ENCODE assay signal across 30 mouse cellular contexts in the genomic region with DNA sequence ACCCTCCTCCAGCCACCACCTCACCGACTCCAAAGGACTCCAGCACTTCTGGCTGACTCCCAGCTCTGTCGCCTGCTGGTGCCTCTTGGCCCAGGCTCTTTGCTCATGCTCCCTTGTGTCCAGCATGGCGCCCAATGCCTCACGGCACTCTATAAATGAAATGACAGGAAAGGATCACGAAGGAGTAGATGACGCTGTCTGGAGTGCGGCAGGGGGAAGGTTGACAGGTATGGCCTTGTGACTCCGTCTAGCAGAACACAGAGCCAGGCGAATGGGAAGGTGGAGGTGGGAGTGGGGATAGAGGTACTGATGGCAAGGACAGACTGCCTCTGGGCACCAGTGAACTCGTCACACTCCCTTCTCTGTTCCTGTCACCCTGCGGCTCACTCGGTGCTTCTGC.
"Had no signal": no experiment of that assay in that cellular context is flagged by ENCODE, and none has a peak within 500 bp of the region (broad histone marks: within the 10 kb centered on the region; RNA-seq: fewer than 3 reads in every experiment).

No protein-coding gene starts in this region.

- H3K36me3 ChIP-seq: limb, embryonic 10.5 days; limb, embryonic 12.5 days; limb, embryonic 13.5 days; limb, embryonic 15.5 days; liver, embryonic 12.5 days; liver, embryonic 13.5 days; liver, embryonic 15.5 days; lung, embryonic 15.5 days; midbrain, embryonic 10.5 days; midbrain, embryonic 12.5 days; midbrain, embryonic 13.5 days; midbrain, embryonic 15.5 days; neural tube, embryonic 12.5 days; neural tube, embryonic 13.5 days had no signal

- DNase-seq: left cerebral cortex, postnatal 4 days; liver; liver, embryonic 13.5 days; liver, postnatal 0 days; lung, adult 18-20 months; lung, adult 2 months; lung, embryonic 14.5 days; lung, postnatal 10 days; lung, postnatal 14 days; lung, postnatal 36 days; midbrain, embryonic 14.5 days had no signal

- H3K27ac ChIP-seq: limb, embryonic 10.5 days; limb, embryonic 12.5 days; limb, embryonic 13.5 days; limb, embryonic 15.5 days; liver, embryonic 12.5 days; liver, embryonic 13.5 days; liver, embryonic 14.5 days; liver, embryonic 15.5 days; lung, embryonic 15.5 days; macrophage; midbrain, embryonic 10.5 days; midbrain, embryonic 12.5 days; midbrain, embryonic 13.5 days; midbrain, embryonic 15.5 days; neural tube, embryonic 12.5 days; neural tube, embryonic 13.5 days had no signal

- H3K9me3 ChIP-seq: limb, embryonic 10.5 days; limb, embryonic 13.5 days; limb, embryonic 15.5 days; liver, embryonic 12.5 days; liver, embryonic 15.5 days; lung, embryonic 15.5 days; midbrain, embryonic 10.5 days; midbrain, embryonic 12.5 days; midbrain, embryonic 13.5 days; midbrain, embryonic 15.5 days; neural tube, embryonic 12.5 days; neural tube, embryonic 13.5 days had no signal

- H3K4me3 ChIP-seq: limb, embryonic 10.5 days; limb, embryonic 12.5 days; limb, embryonic 13.5 days; limb, embryonic 15.5 days; liver, embryonic 12.5 days; liver, embryonic 13.5 days; liver, embryonic 15.5 days; lung, embryonic 15.5 days; megakaryocyte, embryonic 14.5 days; midbrain, embryonic 10.5 days; midbrain, embryonic 12.5 days; midbrain, embryonic 13.5 days; midbrain, embryonic 15.5 days; myocyte; neural tube, embryonic 12.5 days; neural tube, embryonic 13.5 days had no signal

- ATAC-seq: liver, embryonic 12.5 days; liver, postnatal 0 days; lung, postnatal 0 days; midbrain, embryonic 13.5 days; midbrain, embryonic 15.5 days; midbrain, embryonic 16.5 days had no signal

- H3K4me1 ChIP-seq: limb, embryonic 10.5 days; limb, embryonic 12.5 days; liver, embryonic 12.5 days; liver, embryonic 13.5 days; liver, embryonic 15.5 days; megakaryocyte, embryonic 14.5 days; midbrain, embryonic 15.5 days; neural tube, embryonic 12.5 days had no signal

- H3K27me3 ChIP-seq: limb, embryonic 12.5 days; limb, embryonic 13.5 days; limb, embryonic 15.5 days; liver, embryonic 12.5 days; liver, embryonic 13.5 days; liver, embryonic 15.5 days; lung, embryonic 15.5 days; megakaryocyte, embryonic 14.5 days; midbrain, embryonic 12.5 days; midbrain, embryonic 13.5 days; midbrain, embryonic 15.5 days had no signal
